Mouse (Mus musculus) embryonic stem cell, embryonic (primary cell): Measurements from ENCODE around the gene Upf3a.
"Not testable (repeated sequence)": the region's sequence is repeated elsewhere in the genome, so short reads cannot be mapped to it uniquely, and the experiment has no call there.

Experiments used
- CTCF ChIA-PET, 4 experiments: fragments of 300-600 bp in 2 of 4; fragments of 350-600 bp in 2 of 4; sonication (Branson Sonifier 250); formaldehyde crosslinking; loops; one replicate each; lab custom pipeline; 2022; ENCODE audit warnings: inconsistent platforms in 2 of 4; lab: Charles Lee
- POLR2A ChIA-PET, 4 experiments: fragments of 300-600 bp in 2 of 4; fragments of 350-600 bp in 2 of 4; sonication (Branson Sonifier 250); formaldehyde crosslinking; loops; one replicate each; lab custom pipeline; 2022; ENCODE audit warnings: antibody characterized with exemption in 4 of 4, inconsistent platforms in 1 of 4; lab: Charles Lee

The Upf3a gene

GRCm38 (mm10) chr8:13797676-13798075 lies 12.3 kb downstream of the Upf3a start:
- ChIA-PET POLR2A (interaction anchor here in 1 of 4 experiments (1.1 to 2.8 kb wide), 2 partner anchors 12 to 61 kb away, joined by 3 to 17 read pairs; partner anchors contain the start of gene Upf3a), CTCF (interaction anchor here in 2 of 4 experiments (0.7 to 2.1 kb wide), 2 partner anchors 11 to 823 kb away, joined by 4 to 7 read pairs; partner anchors contain the start of gene Upf3a (in 1 of the 2))

- POLR2A ChIA-PET, result interaction anchor here in 2 of 4 experiments (1.0 to 2.4 kb wide), 2 partner anchors 14 to 15 kb away, joined by 4 to 7 read pairs; partner anchors contain the start of gene Upf3a (in 1 of the 2)
- CTCF ChIA-PET, result no interaction called here
These were observed 14.2 kb downstream of the Upf3a start for GRCm38 (mm10) chr8:13799566-13799965.

GRCm38 (mm10) chr8:13828598-13829172 lies 43.3 kb downstream of the Upf3a start:
- CTCF ChIA-PET, result no interaction called here
- POLR2A ChIA-PET, result interaction anchor here in 1 of 4 experiments (0.6 kb wide), 1 partner anchor 445 kb away, joined by 3 read pairs; no protein-coding TSS in a partner anchor

- CTCF ChIA-PET, POLR2A ChIA-PET: not testable (repeated sequence)
These were observed 52.9 kb downstream of the Upf3a start, which contains the start of gene AF366264 for GRCm38 (mm10) chr8:13838289-13838688. AF366264 (minus strand) TSS chr8:13838389.

GRCm38 (mm10) chr8:13843286-13843685 lies 57.9 kb downstream of the Upf3a start:
- CTCF ChIA-PET, POLR2A ChIA-PET: not testable (repeated sequence)
